Comparison of ENCODE assay signal across 11 mouse cellular contexts in the genomic region with DNA sequence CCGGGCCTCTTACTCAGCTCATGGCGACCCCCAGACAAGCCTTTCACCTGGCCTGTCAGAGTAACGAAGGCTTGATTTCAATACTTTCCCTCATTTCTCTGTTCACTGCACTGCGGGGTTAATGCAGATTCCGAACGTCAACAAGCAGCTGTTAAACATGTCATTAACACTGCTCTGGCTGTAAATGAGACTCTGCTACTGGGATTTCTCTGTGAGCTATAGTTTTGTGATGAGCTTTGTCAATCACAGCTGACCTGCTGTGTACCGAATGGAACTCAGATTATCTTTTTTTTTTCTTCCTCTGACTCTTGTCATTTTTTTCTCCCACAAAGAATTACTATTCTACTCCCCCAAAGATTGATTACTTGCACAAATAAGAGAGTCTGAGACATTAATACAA.
"Had no signal": no experiment of that assay in that cellular context is flagged by ENCODE, and none has a peak within 500 bp of the region (broad histone marks: within the 10 kb centered on the region; RNA-seq: fewer than 3 reads in every experiment).

No protein-coding gene starts in this region.

- H3K36me3 ChIP-seq: limb, embryonic 10.5 days; liver, embryonic 12.5 days; neural tube, embryonic 15.5 days had no signal

- H3K27me3 ChIP-seq: liver, embryonic 12.5 days; neural tube, embryonic 15.5 days had no signal

- ATAC-seq: liver, embryonic 12.5 days had no signal

- H3K9me3 ChIP-seq: limb, embryonic 10.5 days; liver, embryonic 12.5 days; neural tube, embryonic 15.5 days had no signal

- H3K4me3 ChIP-seq: left cerebral cortex, adult 2 months; limb, embryonic 10.5 days; liver, embryonic 12.5 days; myocyte; neural tube, embryonic 15.5 days had no signal

- DNase-seq: kidney, postnatal 25 days; lung, embryonic 14.5 days; lung, postnatal 10 days; lung, postnatal 4 days; thymus, postnatal 4 days had no signal

- H3K4me1 ChIP-seq: limb, embryonic 10.5 days; liver, embryonic 12.5 days; neural tube, embryonic 15.5 days had no signal

- H3K9ac ChIP-seq: liver, embryonic 12.5 days; lung, embryonic 14.5 days; neural tube, embryonic 15.5 days had no signal

- H3K27ac ChIP-seq: left cerebral cortex, adult 2 months; limb, embryonic 10.5 days; liver, embryonic 12.5 days; neural tube, embryonic 15.5 days; stomach, postnatal 0 days had no signal

- H3K4me2 ChIP-seq: liver, embryonic 12.5 days; lung, embryonic 14.5 days; neural tube, embryonic 15.5 days had no signal
